Mouse (Mus musculus): Measurements from ENCODE around the gene Coro1c.

The Coro1c gene

DNA sequence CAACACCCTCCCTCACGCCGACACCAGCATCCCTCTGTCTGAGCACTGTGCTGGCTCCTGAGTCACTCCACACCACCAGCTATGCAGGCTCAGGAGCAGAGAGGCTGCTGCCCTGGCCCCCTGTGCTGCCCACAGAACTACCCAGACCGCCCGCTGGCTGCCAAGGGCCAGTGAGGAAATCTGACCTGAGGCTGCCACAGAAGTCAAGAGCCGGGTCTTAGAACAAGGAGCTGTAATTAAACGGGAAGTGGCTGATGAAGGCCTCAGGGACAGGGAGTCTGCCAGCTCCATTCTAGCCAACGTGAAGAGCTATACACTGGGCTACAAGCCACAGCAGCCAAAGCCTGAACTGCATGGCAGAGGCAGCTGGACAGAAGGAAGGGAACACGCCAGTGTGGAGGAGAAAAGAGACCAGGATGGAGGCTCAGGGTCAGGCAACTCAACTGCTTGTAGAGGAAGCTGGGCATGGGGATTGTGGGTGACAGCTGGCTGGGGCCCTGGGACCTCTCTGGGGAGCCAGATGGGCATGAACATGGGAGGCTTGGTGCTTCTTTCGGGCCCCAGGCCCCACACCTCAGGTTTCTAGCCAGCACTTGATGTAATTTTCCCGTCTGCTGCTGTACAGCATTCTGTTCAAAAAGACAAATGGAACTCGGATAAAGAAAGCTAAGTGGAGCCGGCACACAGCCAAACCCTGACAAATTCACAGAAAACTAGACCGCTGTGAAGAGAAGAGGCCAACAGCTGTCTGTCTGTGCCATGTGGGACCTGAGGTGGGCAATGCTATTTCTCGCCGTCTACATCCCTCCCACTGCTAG lies 25.8 kb downstream of the Coro1c start:
- DNase-seq = no peak

DNA sequence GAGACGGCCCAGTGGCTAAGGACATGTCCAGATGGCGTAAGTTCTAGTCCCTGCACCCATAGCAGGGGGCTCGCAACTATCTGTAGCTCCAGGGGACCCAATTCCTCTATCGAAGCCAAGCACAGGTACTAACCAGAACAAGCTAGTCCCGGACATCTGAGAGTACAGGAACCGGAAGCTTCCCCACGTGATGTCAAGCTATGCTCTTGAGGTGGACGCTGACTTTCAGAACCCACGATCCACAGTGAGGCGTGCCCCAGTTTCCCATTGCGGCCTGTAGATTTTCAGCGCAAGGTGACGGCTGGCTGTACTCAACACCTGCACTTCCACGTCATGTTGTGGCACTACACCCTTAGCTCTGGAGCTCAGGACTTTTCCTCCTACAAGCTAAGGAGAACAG lies 27.4 kb downstream of the Coro1c start:
- no peak for DNase-seq

- no peak for DNase-seq
Observed at GRCm38 (mm10) chr5:113878943-113879617, 29.5 kb downstream of the Coro1c start.

GRCm38 (mm10) chr5:113877565-113877964 lies 31.0 kb downstream of the Coro1c start:
- no peak for DNase-seq

- DNase-seq = no peak
Observed at GRCm38 (mm10) chr5:113876176-113876575, 32.4 kb downstream of the Coro1c start.

GRCm38 (mm10) chr5:113875625-113876024 lies 32.9 kb downstream of the Coro1c start:
- DNase-seq = no peak

DNA sequence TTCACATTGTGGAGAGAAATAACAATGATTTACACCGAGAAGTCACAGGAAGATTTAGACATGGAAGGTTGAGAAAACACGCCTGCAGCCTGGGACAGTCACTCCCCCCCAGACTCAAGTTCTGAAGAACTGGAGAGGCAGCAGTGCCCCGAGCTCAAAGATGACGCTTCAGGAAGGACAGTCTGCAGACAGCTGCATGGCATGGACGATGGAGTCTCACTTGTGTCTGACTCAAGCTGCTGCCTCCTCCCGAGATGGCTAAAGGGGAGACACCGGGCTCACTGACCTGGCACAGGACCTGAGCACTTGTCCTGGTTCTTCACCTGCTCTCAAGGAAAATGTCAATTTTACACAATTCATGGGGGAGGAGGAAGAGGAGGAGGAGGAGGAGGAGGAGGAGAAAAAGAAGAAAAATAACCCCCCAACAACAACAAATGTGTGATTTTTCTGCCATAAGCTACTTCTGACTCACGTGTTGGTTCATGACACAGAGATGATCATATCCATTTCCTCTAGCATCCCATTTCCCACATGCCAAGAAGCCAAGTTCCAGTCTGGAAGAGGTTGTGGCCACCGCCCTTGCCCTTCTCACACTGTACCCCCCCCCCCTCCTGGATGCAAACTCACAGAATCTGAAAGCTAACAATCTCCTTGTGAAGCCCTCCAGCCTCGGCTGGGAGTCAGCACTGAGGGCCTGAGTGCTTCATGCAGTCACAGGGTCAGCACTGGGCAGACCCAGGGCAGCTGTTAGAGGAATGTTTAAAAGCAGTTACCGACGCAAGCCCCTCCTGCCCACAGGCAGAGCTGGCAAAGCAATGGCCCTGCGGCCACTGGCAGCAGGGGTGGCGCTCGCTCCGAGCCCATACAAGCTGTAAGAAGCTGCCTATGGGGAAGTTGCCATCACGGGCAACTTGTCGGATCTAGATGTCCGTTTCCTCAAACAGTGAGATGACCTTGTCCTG lies 34.2 kb downstream of the Coro1c start:
- no peak for DNase-seq

GRCm38 (mm10) chr5:113872936-113873912 lies 35.3 kb downstream of the Coro1c start:
- peak; percentile 68 for DNase-seq

GRCm38 (mm10) chr5:113871903-113872548 lies 36.5 kb downstream of the Coro1c start:
- DNase-seq = no peak

- DNase-seq = no peak
Observed at GRCm38 (mm10) chr5:113870393-113871040, 38.0 kb downstream of the Coro1c start.

GRCm38 (mm10) chr5:113869132-113869531 lies 39.4 kb downstream of the Coro1c start:
- no peak for DNase-seq

DNA sequence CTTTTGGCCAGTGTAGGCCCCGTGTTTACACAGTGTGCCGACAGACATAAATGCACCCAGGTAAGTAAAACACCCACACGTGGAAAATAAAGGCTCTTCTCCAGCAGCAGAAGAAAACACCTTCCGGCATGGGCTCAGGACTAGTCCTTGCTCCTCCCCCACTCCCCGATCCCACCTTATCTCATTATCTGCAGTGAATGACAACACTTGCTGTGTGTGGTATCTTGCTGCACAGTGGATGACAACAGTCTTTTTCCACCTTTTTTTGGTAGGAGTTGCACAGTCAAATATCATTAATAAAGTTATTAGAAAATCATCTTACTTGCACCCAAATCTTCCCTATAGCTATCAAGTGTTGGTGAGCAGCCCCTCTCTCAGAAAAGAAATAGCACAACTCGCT lies 43.6 kb downstream of the Coro1c start:
- DNase-seq = no peak

DNA sequence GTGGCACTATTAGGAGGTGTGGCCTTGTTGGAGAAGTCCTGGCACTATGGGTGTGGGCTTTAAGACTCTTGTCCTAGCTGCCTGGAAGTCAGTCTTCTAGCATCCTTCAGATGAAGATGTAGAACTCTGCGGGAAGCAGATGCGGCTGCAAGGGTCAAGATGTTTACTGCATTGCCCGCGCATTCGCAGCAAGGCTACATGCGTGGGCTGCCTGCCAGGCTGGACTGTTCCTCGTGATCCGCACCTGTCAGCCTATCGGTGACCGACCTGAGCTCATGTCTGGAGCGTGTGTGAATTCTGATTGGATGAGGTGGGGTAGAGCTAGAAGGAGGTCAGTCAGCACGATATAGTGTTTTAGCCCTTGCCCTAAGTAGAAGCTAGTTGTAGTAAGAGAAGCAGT lies 44.6 kb downstream of the Coro1c start:
- no peak for DNase-seq

DNA sequence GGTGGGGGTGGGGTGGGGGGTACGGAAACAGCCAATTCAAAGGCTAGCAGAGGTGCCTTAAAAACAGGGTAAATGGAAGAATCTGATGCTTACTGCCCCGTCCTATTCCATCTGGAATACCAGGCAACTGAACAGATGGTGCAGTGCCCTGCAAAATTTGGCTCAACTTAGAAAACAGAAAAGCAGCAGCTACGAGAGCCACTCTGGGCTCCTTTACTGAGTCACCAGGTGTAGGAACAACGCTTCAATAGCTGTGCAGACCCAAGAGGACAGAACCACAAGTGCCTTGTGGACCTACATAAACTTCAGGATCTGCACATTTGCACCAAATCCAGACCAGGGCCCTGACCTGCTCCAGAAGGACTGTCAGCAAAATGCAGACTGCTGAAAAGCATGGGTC lies 46.1 kb downstream of the Coro1c start:
- peak; percentile 83 for DNase-seq

DNA sequence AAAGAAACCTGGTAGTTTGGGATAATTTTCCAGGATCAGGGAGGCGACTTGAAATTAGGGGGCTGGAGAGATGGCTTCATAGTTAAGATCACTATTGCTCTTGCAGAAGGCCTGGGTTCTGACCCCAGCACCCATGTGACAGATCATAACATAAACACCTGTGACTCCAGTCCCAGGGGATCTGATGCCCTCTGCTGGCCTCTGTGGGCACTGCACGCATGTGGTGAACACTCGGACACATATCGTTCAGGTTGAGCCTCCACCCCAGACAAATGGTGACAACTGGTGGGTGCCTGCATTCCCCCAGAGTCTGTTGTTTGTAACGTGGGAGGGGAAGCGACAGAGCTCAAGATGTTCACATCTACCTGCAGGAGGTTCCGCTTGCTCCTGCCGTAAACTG lies 47.3 kb downstream of the Coro1c start:
- DNase-seq = no peak

- no peak for DNase-seq
Observed at GRCm38 (mm10) chr5:113858971-113859370, 49.6 kb downstream of the Coro1c start.

GRCm38 (mm10) chr5:113858550-113858949 lies 50.0 kb downstream of the Coro1c start:
- DNase-seq = no peak

DNA sequence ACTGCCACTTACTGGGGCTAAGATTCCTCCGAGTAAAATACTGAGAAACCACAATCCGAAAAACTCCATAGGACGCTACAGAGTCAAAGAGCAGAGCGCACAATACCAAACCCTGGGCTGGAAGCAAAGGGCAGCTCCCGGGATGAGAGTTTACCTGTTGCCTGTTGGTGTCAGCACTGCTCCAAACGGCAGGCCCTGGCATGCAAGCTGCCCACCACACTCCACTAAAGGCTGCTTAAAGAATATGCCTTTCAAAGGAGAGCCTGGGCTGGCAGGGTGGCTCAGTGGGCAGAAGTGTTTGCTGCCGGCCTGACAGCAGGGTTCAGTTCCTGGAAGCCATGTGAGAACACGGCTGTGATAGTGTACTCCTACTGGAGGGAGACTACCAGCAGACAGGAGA lies 50.9 kb downstream of the Coro1c start:
- DNase-seq = no peak

- DNase-seq = no peak
Observed at GRCm38 (mm10) chr5:113856631-113857030, 51.9 kb downstream of the Coro1c start.

DNA sequence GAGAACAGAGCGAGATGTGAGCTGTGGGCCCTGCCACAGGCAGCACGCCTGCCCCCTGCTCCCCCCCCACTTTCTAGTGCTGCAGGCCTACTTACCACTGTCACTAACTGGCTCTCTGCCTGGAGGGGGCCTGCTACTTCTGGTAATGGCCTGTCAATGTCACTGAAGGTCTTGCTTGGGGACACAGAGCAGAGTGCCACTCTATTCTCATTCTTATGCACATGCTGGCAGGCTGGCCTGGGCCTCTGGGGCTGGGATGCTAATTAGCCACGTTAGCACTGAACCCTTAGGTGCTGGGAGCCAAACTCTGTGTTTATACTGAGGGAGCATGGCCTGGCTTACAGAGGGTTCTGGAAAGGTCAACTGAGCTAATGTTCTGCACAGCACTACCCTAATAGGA lies 52.9 kb downstream of the Coro1c start:
- no peak for DNase-seq

GRCm38 (mm10) chr5:113855117-113855516 lies 53.4 kb downstream of the Coro1c start:
- DNase-seq = no peak

All from cerebellum, adult 9-10 months (tissue).